Mouse (Mus musculus) yolk sac, embryonic 10.5 days (tissue): ENCODE data around the gene Vmn2r34.
"Not testable (repeated sequence)": the region's sequence is repeated elsewhere in the genome, so short reads cannot be mapped to it uniquely, and the experiment has no call there.

Experiments used
- DNase-seq: peaks from one replicate; pipeline ENCODE4 v3.0.0-alpha.2; 2017; ENCODE audit warnings: low spot score

Vmn2r34 gene

GRCm38 (mm10) chr7:7689413-7689812 lies at the start of gene Vmn2r34:
TSS of gene Vmn2r34 (minus strand) at chr7:7689513.
- DNase-seq: not testable (repeated sequence)

GRCm38 (mm10) chr7:7674032-7674431 lies 15.3 kb downstream of the Vmn2r34 start:
- DNase-seq: not testable (repeated sequence)
